Mouse (Mus musculus): ENCODE results near the gene Cd320.

GRCm38 (mm10) chr17:33829561-33829960 lies 13.3 kb upstream of the Cd320 start:
- no peak for TF ChIP-seq CTCF (IDR thresholded peaks at IDR 0.05)
- TF ChIP-seq EP300 (IDR thresholded peaks at IDR 0.05): no peak
